Mouse (Mus musculus) neural tube, embryonic 12.5 days (tissue): Measurements from ENCODE around the gene Syne3. TPM values are rescaled to one million over a fixed set of nuclear protein-coding genes. Genes with fewer than 3 reads are reported as not detected.

Experiments
- ATAC-seq: fragments of 200-750 bp; cut with Nextera tagmentation; 2 replicates; pipeline ENCODE4 v1.8.0; 2017; ENCODE audit warnings: low read depth, mild to moderate bottlenecking, moderate TSS enrichment, moderate library complexity; ENCODE audit not compliant: low FRiP score
- H3K27ac ChIP-seq: fragments of 300-500 bp; sonication (generic); 2 replicates; pipeline ENCODE4 v1.5.1; 2016
- H3K27me3 ChIP-seq: fragments of 300-500 bp; sonication (generic); replicated peaks from 2 replicates; pipeline ENCODE4 v1.6.1; 2016; ENCODE audit warnings: mild to moderate bottlenecking
- H3K36me3 ChIP-seq: fragments of 300-500 bp; sonication (generic); 2 replicates; pipeline ENCODE4 v1.6.1; 2016; ENCODE audit warnings: mild to moderate bottlenecking
- H3K4me1 ChIP-seq: fragments of 300-500 bp; sonication (generic); 2 replicates; pipeline ENCODE4 v1.6.1; 2016
- H3K4me2 ChIP-seq: fragments of 300-500 bp; sonication (generic); replicated peaks from 2 replicates; pipeline ENCODE4 v1.6.1; 2016; ENCODE audit warnings: mild to moderate bottlenecking
- H3K4me3 ChIP-seq: fragments of 300-500 bp; sonication (generic); 2 replicates; pipeline ENCODE4 v1.5.1; 2016
- H3K9ac ChIP-seq: fragments of 300-500 bp; sonication (generic); 2 replicates; pipeline ENCODE4 v1.6.1; 2016; ENCODE audit warnings: mild to moderate bottlenecking
- H3K9me3 ChIP-seq: fragments of 300-500 bp; sonication (generic); 2 replicates; pipeline ENCODE4 v1.6.1; 2016; ENCODE audit warnings: mild to moderate bottlenecking
- WGBS: fragments of 180-500 bp; shearing (Covaris S2); methylation state at CpG from one replicate; pipeline ENCODE4 v1.1.7; 2016; 5-methylcytosine and 5-hydroxymethylcytosine counted together
- polyA plus RNA-seq: library from polyadenylated mRNA; unstranded; fragments of >200 nt; fragmentation: Nextera tagmentation; extraction: Ambion mirVana; gene quantifications from 2 replicates; pipeline ENCODE4 v1.2.1, GENCODE M21; 2016

Gene Syne3
- polyA plus RNA-seq, 1 experiment from 2014 or later: 0.06 TPM

DNA sequence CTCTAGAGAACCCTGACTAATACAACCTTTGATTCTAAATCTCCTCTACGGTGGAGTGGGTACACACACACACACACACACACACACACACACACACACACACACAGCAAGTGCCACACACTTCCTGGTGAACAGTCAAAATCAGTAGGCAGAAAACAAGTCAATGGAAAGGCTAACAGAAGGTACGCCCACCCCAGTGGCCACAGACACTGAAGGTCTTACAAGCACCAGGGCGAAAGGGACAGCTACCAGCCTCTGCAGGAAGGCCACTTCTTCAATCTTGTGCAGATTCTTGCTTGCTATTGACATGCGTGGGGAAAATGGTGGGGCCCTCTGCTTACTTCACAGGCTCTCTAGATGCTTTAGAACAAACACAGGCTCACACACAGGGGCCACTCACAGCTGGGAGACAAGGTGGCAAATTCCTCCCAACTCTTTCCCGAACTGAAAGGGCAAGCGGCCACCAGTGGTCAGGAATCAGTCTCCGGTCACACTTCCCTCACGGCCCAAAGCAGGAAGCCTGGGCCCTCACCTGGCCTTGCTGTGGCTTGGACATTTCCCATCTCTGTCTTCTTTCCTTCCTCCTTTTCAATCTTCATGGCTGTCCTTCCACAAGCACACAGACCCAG lies 11.9 kb upstream of the Syne3 start:
- Histone ChIP-seq H3K9ac (no peak overlapping the region), H3K27ac (no peak overlapping the region), H3K27me3 (no peaks in the 10 kb centered on the region), H3K9me3 (peaks cover 16% of the 10 kb centered on the region), H3K4me3 (no peak overlapping the region), H3K4me2 (no peak overlapping the region), H3K4me1 (no peaks in the 10 kb centered on the region), H3K36me3 (peaks cover 3% of the 10 kb centered on the region; the same call in 1 of the 2 replicates)
- ATAC-seq: no peak
- 85% methylated on average over 8 of the region's 8 CpGs for WGBS

DNA sequence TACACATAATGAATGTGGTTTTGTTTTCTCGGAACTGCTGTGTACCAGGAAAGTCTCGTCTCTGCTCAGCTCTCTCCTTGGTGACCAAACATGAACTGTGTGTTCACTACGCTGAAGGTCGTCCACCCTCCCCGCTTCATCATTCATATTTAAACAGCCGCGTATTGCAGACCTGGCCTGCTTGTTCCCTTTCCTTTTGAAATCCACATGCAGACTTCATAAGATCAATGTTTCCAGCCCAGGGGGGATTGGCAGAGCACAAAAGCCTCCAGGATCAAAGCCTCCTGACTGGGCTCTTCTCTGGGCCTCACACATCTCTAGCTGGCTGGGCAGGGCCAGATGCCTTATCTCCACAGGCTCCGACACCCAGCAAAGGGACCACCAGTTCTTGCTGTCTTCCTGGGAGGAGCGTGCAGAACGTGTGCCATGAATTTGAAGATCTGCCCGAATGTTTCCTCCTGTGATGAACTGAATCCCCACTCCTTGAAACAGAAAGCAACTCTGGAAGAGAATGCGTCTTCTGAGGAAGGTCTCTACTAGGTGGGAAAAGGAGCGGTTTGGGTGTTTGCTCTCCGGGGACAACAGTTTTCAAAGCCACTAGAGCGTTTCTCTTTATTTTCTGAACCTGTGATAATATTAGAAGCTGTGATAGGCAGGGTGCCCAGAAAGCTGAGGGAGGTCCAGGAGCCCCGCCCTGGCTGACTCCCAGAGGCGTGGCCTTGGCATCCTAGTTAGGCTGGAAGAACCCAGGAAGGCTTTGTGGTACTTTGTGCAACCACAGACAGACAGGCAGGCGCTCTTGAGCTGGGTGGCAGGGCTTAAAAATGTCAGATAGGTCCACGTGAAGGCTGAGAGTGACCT lies 10.0 kb upstream of the Syne3 start:
- Histone ChIP-seq H3K9ac (no peak overlapping the region), H3K27ac (no peak overlapping the region), H3K27me3 (no peaks in the 10 kb centered on the region), H3K4me2 (no peak overlapping the region), H3K36me3 (peaks cover 3% of the 10 kb centered on the region; the same call in 1 of the 2 replicates), H3K9me3 (peaks cover 16% of the 10 kb centered on the region), H3K4me3 (no peak overlapping the region), H3K4me1 (no peaks in the 10 kb centered on the region)
- ATAC-seq: no peak
- 62% methylated on average over 19 of the region's 19 CpGs for WGBS

DNA sequence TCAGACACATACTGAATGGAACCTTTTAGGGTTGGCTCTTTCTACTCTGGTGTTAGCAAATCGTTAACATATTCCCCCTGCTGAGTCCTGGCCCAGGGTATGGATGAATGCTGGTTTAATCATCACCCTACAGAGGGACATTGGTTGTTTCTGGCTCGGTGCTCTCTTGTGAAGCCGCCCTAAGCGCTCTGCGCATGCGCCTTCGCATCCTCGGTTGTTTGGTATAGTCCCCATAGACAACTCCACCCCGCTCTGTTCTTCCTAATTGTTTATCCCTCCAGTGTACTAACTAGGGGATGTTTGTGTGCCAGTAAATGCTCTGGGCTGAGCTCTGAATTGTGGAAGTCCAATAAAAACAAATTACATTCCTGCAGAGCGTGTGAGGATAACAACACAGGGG lies 7.0 kb upstream of the Syne3 start:
- ATAC-seq: no peak
- Histone ChIP-seq H3K9ac (no peak overlapping the region), H3K4me1 (no peaks in the 10 kb centered on the region), H3K9me3 (no peaks in the 10 kb centered on the region), H3K4me2 (no peak overlapping the region), H3K36me3 (no peaks in the 10 kb centered on the region), H3K4me3 (no peak overlapping the region), H3K27me3 (no peaks in the 10 kb centered on the region), H3K27ac (no peak overlapping the region)
- 44% methylated on average over 10 of the region's 10 CpGs for WGBS

DNA sequence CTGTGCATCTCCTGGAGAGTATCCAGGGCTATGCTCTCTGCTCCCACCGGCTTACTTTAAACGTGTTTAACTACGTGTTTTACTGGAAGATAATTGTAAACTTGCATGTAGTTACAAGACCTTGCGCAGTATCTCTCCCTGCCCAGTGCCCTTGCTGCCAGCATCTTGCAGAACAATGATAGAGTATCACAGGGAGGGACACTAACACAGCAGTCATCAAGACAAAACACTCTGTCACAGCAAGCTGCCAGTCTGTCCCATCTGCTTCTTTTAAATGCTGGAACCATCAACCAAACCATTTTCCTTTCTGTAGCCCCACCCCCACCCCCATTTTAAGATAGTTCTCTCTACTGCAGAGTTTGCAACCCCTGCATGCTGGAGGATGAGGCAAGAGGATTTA lies 6.6 kb upstream of the Syne3 start:
- WGBS: 69% methylated on average over 4 of the region's 4 CpGs
- no peak overlapping the region for H3K9ac ChIP-seq
- no peak overlapping the region for H3K4me2 ChIP-seq
- H3K27ac ChIP-seq: no peak overlapping the region
- H3K4me3 ChIP-seq: no peak overlapping the region
- no peaks in the 10 kb centered on the region for H3K36me3 ChIP-seq
- H3K9me3 ChIP-seq: no peaks in the 10 kb centered on the region
- no peaks in the 10 kb centered on the region for H3K4me1 ChIP-seq
- no peaks in the 10 kb centered on the region for H3K27me3 ChIP-seq
- ATAC-seq: no peak

GRCm38 (mm10) chr12:105013065-105013464 lies 3.5 kb upstream of the Syne3 start:
- WGBS: 41% methylated on average over 17 of the region's 17 CpGs
- no peak for ATAC-seq
- no peak overlapping the region for H3K9ac ChIP-seq
- H3K4me2 ChIP-seq: no peak overlapping the region
- no peaks in the 10 kb centered on the region for H3K36me3 ChIP-seq
- H3K4me1 ChIP-seq: peaks cover 20% of the 10 kb centered on the region
- no peak overlapping the region for H3K27ac ChIP-seq
- no peak overlapping the region for H3K4me3 ChIP-seq
- H3K9me3 ChIP-seq: no peaks in the 10 kb centered on the region
- H3K27me3 ChIP-seq: peaks cover 30% of the 10 kb centered on the region

- ATAC-seq: no peak
- H3K4me2 ChIP-seq: no peak overlapping the region
- no peak overlapping the region for H3K4me3 ChIP-seq
- H3K9ac ChIP-seq: no peak overlapping the region
- no peak overlapping the region for H3K27ac ChIP-seq
- H3K36me3 ChIP-seq: no peaks in the 10 kb centered on the region
- peaks cover 20% of the 10 kb centered on the region for H3K4me1 ChIP-seq
- H3K9me3 ChIP-seq: no peaks in the 10 kb centered on the region
- peaks cover 38% of the 10 kb centered on the region for H3K27me3 ChIP-seq
- 94% methylated on average over 4 of the region's 4 CpGs for WGBS
These were observed 2.7 kb upstream of the Syne3 start for GRCm38 (mm10) chr12:105012314-105012713.

DNA sequence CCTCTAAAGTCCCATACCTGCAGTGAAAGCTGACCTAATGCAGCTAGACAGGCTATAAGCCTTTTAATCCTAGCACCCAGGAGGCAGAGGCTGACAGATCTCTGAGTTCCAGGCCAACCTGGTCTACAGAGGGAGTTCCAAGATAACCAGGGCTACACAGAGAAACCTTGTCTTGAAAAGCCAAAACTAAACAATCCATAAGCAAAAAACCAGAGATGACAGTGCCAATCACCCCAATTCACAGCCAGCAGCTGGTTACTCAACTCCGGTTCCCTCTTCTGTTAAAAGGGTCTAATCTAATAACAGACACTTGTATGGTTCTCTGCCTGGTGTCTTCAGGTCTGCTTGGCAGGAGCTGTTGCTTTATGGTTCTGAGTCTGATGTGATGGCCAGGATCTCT lies 2.0 kb upstream of the Syne3 start:
- Histone ChIP-seq H3K4me2 (no peak overlapping the region), H3K27ac (no peak overlapping the region), H3K9me3 (no peaks in the 10 kb centered on the region), H3K4me1 (peaks cover 20% of the 10 kb centered on the region), H3K36me3 (no peaks in the 10 kb centered on the region), H3K4me3 (no peak overlapping the region), H3K27me3 (peaks cover 42% of the 10 kb centered on the region), H3K9ac (no peak overlapping the region)
- WGBS: 88% methylated on average over 1 of the region's 1 CpGs
- ATAC-seq: no peak

GRCm38 (mm10) chr12:105010213-105010790 lies 693 bp upstream of the Syne3 start:
- 20% methylated on average over 9 of the region's 9 CpGs for WGBS

DNA sequence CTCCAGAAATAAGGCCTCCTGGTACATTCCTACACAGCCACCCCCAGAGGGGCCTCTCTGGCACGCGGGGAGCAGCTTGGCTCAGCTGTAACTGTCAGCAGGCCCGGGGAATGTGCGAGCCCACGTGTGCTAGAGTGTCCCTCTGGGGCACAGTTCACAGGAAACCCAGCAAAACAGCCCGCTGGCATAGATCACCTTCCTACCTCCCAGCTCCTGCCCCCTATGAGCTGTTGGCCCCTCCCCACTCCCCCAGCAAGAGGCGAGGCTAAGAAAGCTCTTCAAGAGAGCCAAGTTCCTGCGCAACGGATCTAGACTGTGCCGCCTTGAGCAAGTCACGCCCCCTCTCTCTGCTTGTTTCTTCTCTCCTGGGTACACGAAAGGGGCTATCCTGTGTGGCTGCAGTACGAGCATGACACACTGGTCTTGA lies 844 bp downstream of the Syne3 start:
- 0% methylated on average over 13 of the region's 13 CpGs for WGBS
- Histone ChIP-seq H3K36me3 (no peaks in the 10 kb centered on the region), H3K4me3 (no peak overlapping the region), H3K4me2 (peak overlapping the region; percentile 99), H3K9me3 (no peaks in the 10 kb centered on the region), H3K27me3 (peaks cover 42% of the 10 kb centered on the region), H3K27ac (no peak overlapping the region), H3K9ac (no peak overlapping the region), H3K4me1 (peaks cover 20% of the 10 kb centered on the region)
- ATAC-seq: peak; percentile 34; the same call in 1 of the 2 replicates

More at GRCm38 (mm10) chr12:105010213-105010790, 693 bp upstream of the Syne3 start:
- H3K4me1 ChIP-seq: peaks cover 20% of the 10 kb centered on the region
- peak overlapping the region; percentile 53 for H3K4me3 ChIP-seq
- H3K27ac ChIP-seq: no peak overlapping the region
- H3K27me3 ChIP-seq: peaks cover 42% of the 10 kb centered on the region
- H3K9me3 ChIP-seq: no peaks in the 10 kb centered on the region
- peak overlapping the region; percentile 61 for H3K9ac ChIP-seq
- peak overlapping the region; percentile 99 for H3K4me2 ChIP-seq
- no peaks in the 10 kb centered on the region for H3K36me3 ChIP-seq
- ATAC-seq: peak; percentile 39

- H3K36me3 ChIP-seq: no peaks in the 10 kb centered on the region
- H3K4me3 ChIP-seq: no peak overlapping the region
- WGBS: 57% methylated on average over 2 of the region's 2 CpGs
- H3K9ac ChIP-seq: no peak overlapping the region
- no peak for ATAC-seq
- H3K27ac ChIP-seq: no peak overlapping the region
- H3K9me3 ChIP-seq: no peaks in the 10 kb centered on the region
- peaks cover 42% of the 10 kb centered on the region for H3K27me3 ChIP-seq
- peak overlapping the region; percentile 99; the same call in 1 of the 2 replicates for H3K4me2 ChIP-seq
- peaks cover 22% of the 10 kb centered on the region for H3K4me1 ChIP-seq
These were observed 1.5 kb downstream of the Syne3 start for GRCm38 (mm10) chr12:105008150-105008549.

DNA sequence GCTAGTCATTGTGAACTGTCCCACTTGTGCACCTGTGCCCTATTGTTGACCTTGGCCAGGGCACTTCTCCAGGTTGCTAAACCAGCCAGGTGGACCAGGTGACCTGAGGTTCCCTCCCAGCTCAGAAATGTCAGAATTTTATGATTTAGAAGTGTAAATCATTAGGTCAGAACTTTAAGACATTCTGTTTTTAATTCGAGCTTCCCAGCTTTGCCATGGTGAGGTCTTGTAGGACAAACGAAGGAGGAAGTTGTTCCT lies 4.0 kb downstream of the Syne3 start:
- H3K9me3 ChIP-seq: no peaks in the 10 kb centered on the region
- no peak overlapping the region for H3K27ac ChIP-seq
- H3K4me2 ChIP-seq: no peak overlapping the region
- no peaks in the 10 kb centered on the region for H3K36me3 ChIP-seq
- H3K9ac ChIP-seq: no peak overlapping the region
- peaks cover 27% of the 10 kb centered on the region for H3K4me1 ChIP-seq
- no peak for ATAC-seq
- peaks cover 37% of the 10 kb centered on the region for H3K27me3 ChIP-seq
- 65% methylated on average over 2 of the region's 2 CpGs for WGBS
- H3K4me3 ChIP-seq: no peak overlapping the region

GRCm38 (mm10) chr12:105004956-105005714 lies 4.5 kb downstream of the Syne3 start:
- no peak for ATAC-seq
- no peak overlapping the region for H3K4me2 ChIP-seq
- H3K9me3 ChIP-seq: no peaks in the 10 kb centered on the region
- peaks cover 32% of the 10 kb centered on the region for H3K27me3 ChIP-seq
- WGBS: 82% methylated on average over 22 of the region's 22 CpGs
- peaks cover 25% of the 10 kb centered on the region for H3K4me1 ChIP-seq
- H3K27ac ChIP-seq: no peak overlapping the region
- no peaks in the 10 kb centered on the region for H3K36me3 ChIP-seq
- no peak overlapping the region for H3K4me3 ChIP-seq
- H3K9ac ChIP-seq: no peak overlapping the region
